Mouse (Mus musculus) embryonic facial prominence, embryonic 14.5 days (tissue): ENCODE results near the gene Nudt14. TPM values are rescaled to one million over a fixed set of nuclear protein-coding genes. Genes with fewer than 3 reads are reported as not detected.

Source experiments
- ATAC-seq: fragments of 200-750 bp; cut with Nextera tagmentation; 2 replicates; pipeline ENCODE4 v1.8.0; 2017; ENCODE audit warnings: low read depth, moderate number of reproducible peaks, moderate TSS enrichment
- DNase-seq: peaks from one replicate; pipeline ENCODE4 v3.0.0-alpha.2; 2015; ENCODE audit warnings: low spot score
- H3K27ac ChIP-seq: fragments of 300-500 bp; sonication (generic); replicated peaks from 2 replicates; pipeline ENCODE4 v1.5.1; 2014; ENCODE audit warnings: low read depth, mild to moderate bottlenecking, low read length, moderate library complexity
- H3K27me3 ChIP-seq: fragments of 300-500 bp; sonication (generic); replicated peaks from 2 replicates; pipeline ENCODE4 v1.6.1; 2014; ENCODE audit warnings: low read length; ENCODE audit not compliant: control insufficient read depth, insufficient read depth
- H3K36me3 ChIP-seq: fragments of 300-500 bp; sonication (generic); 2 replicates; pipeline ENCODE4 v1.6.1; 2014; ENCODE audit warnings: low read length, mixed read lengths; ENCODE audit not compliant: control insufficient read depth, insufficient read depth
- H3K4me1 ChIP-seq: fragments of 300-500 bp; sonication (generic); 2 replicates; pipeline ENCODE4 v1.6.1; 2014; ENCODE audit warnings: antibody characterized with exemption, low read length; ENCODE audit not compliant: control insufficient read depth, insufficient read depth
- H3K4me2 ChIP-seq: fragments of 300-500 bp; sonication (generic); 2 replicates; pipeline ENCODE4 v1.6.1; 2014; ENCODE audit warnings: low read depth, mild to moderate bottlenecking, low read length, moderate library complexity, mixed read lengths
- H3K4me3 ChIP-seq: fragments of 300-500 bp; sonication (generic); 2 replicates; pipeline ENCODE4 v1.5.1; 2014; ENCODE audit warnings: low read depth, mild to moderate bottlenecking, low read length
- H3K9ac ChIP-seq: fragments of 300-500 bp; sonication (generic); 2 replicates; pipeline ENCODE4 v1.6.1; 2014; ENCODE audit warnings: low read depth, mild to moderate bottlenecking, low read length, moderate library complexity, mixed read lengths
- H3K9me3 ChIP-seq: fragments of 300-500 bp; sonication (generic); 2 replicates; pipeline ENCODE4 v1.6.1; 2016; ENCODE audit warnings: low read length; ENCODE audit not compliant: control insufficient read depth
- WGBS: fragments of 180-500 bp; shearing (Covaris S2); extraction: QIAGEN DNeasy Blood & Tissue Kit; methylation state at CpG from one replicate; pipeline ENCODE4 v1.1.7; 2014; 5-methylcytosine and 5-hydroxymethylcytosine counted together
- polyA plus RNA-seq: library from polyadenylated mRNA; unstranded; fragments of >200 nt; fragmentation: Nextera tagmentation; extraction: Ambion mirVana; gene quantifications from 2 replicates; pipeline ENCODE4 v1.2.1, GENCODE M21; 2014

The Nudt14 gene
- polyA plus RNA-seq, 1 experiment from 2014 or later: 87.4 TPM

DNA sequence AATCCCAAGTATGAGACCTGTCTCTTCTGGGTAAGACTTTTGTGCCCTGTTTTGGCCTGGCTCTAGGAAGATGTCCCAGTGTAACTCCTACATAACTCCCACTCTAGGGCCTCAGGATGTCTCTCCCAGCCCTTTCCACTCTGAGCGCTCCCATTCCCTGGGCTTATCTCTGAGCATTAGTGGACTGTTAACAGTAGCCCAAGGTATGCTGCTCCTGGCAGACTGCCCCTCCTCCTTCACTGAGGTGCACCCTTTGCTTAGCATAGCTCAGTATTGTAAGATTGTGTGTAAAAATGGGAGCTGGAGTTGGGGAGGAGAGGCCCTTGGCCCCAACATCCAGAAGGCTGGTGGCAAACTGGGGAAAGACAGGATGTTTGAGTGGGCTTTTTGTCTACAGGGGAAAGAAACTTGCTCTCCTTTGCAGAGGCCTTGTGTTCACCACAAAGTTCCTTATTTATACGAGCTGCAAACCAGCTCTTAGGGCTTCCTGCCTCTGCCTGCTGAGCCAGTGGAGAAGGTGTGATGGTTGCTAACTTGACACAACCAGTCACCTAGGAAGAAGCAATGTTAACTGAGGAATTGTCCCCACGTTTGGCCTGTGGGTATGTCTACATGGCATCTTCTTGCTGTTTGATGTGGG lies 11.1 kb upstream of the Nudt14 start:
- Histone ChIP-seq H3K9me3 (no peaks in the 10 kb centered on the region), H3K4me2 (no peak overlapping the region), H3K27me3 (no peaks in the 10 kb centered on the region), H3K27ac (no peak overlapping the region), H3K4me1 (peaks cover 7% of the 10 kb centered on the region; the same call in 1 of the 2 replicates), H3K36me3 (peaks cover 9% of the 10 kb centered on the region; the same call in 1 of the 2 replicates), H3K9ac (no peak overlapping the region), H3K4me3 (no peak overlapping the region)
- DNase-seq (no peak), ATAC-seq (no peak)
- 77% methylated on average over 3 of the region's 3 CpGs for WGBS

DNA sequence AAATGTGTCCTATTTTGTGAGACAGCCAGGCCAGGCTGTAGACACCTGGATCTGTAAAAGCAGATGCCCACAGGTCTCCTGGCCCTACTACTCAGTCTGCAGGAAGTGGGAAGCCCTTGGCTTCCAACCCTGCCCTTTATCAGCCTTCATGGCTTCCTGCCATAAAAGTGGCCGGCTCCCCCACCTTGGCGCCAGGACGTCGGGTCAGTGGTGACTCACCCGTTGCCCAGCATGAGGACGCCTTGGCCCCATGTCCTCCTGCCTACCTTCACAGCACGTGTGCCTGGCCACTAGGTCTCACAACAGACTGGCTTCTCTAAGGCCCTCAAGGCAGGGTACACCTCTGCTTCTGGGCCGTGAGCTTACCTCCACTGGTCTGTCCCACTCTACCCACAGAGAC lies 10.5 kb upstream of the Nudt14 start:
- Histone ChIP-seq H3K36me3 (peaks cover 4% of the 10 kb centered on the region; the same call in 1 of the 2 replicates), H3K9ac (no peak overlapping the region), H3K27me3 (no peaks in the 10 kb centered on the region), H3K4me1 (peaks cover 7% of the 10 kb centered on the region; the same call in 1 of the 2 replicates), H3K9me3 (no peaks in the 10 kb centered on the region), H3K4me3 (no peak overlapping the region), H3K4me2 (no peak overlapping the region), H3K27ac (no peak overlapping the region)
- DNase-seq (no peak), ATAC-seq (no peak)
- 78% methylated on average over 8 of the region's 8 CpGs for WGBS

DNA sequence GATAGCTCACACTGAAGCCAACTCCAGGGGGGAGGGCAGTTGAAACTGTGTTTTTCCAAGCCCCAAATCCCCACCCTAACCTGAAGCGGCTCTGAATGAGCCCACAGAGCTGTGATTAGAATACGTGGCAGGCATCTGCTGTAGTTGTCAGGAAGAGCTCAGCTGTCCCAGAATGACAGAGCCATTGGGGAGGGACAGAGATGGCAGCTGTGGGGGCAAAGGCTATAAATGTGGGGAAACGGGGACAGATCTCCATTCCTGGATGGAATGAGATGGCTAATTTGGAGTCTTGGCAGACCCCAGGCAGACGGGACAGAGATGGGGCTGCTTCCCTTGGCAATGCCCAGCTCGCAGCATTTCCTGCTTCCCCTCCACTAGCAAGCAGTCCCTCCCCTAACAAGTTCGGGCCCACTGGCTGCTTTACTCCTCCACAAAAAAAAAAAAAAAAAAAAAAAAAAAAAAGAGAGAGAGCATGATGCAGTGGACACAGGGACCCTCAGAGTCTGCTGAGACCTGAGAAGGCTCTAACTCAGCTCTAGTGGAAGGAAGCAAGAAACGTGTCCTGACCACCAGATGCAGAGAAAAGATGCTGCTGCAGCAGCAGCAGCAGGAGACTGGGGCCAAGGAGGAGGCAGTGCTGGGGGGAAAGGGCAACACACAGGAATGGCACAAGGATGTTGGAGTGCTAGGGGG lies 9.4 kb upstream of the Nudt14 start:
- Histone ChIP-seq H3K36me3 (no peaks in the 10 kb centered on the region), H3K27me3 (no peaks in the 10 kb centered on the region), H3K27ac (peak overlapping the region; percentile 3; the same call in 1 of the 2 replicates), H3K4me3 (no peak overlapping the region), H3K9me3 (no peaks in the 10 kb centered on the region), H3K4me2 (peak overlapping the region; percentile 97), H3K4me1 (peaks cover 7% of the 10 kb centered on the region; the same call in 1 of the 2 replicates), H3K9ac (peak overlapping the region; percentile 80; the same call in 1 of the 2 replicates)
- 18% methylated on average over 7 of the region's 7 CpGs for WGBS
- DNase-seq (peak; percentile 26), ATAC-seq (no peak)

DNA sequence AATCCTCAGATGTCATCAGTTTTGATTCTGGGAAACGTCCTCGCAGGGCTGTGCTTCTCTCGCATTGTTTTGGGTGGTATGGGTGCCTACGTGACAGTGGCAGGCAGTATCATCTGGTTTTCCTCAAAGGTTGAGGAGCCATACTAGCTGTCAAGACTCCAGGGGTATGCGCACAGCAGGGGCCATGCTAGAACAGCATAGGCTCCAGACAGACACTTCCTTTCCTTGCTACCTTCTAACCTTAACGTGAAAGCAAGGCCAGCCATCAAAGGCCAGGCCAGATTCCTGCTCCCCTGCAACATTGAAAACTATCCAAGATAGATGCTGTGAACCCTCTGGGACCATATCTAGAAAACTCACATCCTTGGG lies 8.8 kb upstream of the Nudt14 start:
- Histone ChIP-seq H3K9me3 (no peaks in the 10 kb centered on the region), H3K27ac (peak overlapping the region; percentile 3; the same call in 1 of the 2 replicates), H3K4me2 (peak overlapping the region; percentile 97), H3K27me3 (no peaks in the 10 kb centered on the region), H3K9ac (peak overlapping the region; percentile 80), H3K4me1 (peaks cover 7% of the 10 kb centered on the region; the same call in 1 of the 2 replicates), H3K36me3 (no peaks in the 10 kb centered on the region), H3K4me3 (peak overlapping the region; percentile 65)
- DNase-seq (no peak), ATAC-seq (peak; percentile 5; the same call in 1 of the 2 replicates)
- WGBS: 6% methylated on average over 6 of the region's 6 CpGs

DNA sequence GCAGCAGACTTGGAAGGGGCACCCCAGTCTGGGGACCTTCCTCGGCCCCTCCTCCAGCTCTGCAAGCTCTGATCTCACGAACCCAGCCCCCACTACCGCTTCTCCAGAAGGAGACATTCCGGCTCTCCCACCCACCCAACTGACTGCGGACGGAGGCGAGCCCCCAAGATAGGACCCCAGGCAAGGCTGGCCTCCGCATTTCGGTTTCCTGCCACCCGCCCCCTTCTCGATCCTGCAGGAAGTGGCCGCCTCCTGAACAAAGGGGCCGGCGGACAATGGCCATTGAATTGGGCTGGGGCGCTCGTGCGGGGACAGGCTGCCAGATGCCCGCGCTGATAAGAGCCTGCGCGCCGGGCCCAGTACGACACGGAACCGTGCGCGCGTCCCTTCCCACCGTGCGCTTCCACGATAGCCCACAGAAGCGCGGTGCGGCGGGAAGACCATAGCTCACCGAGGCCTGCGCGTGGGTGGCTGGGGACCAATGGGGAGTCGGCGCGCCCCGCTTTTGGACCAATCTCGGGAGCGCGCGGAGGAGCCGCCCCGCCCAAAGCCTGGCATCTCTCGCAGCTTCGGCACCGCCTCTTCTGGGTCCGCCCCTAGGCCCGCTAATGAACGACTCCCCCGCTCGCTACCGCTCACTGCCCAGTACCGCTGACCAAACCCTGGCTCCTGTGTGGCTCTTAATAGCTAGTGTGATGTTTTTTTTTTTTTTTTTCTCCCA lies 8.3 kb upstream of the Nudt14 start:
- DNase-seq (peak; percentile 96), ATAC-seq (peak; percentile 88)
- peak overlapping the region; percentile 65 for H3K4me3 ChIP-seq
- no peaks in the 10 kb centered on the region for H3K9me3 ChIP-seq
- peak overlapping the region; percentile 97 for H3K4me2 ChIP-seq
- 0% methylated on average over 34 of the region's 58 CpGs for WGBS
- no peaks in the 10 kb centered on the region for H3K36me3 ChIP-seq
- H3K27ac ChIP-seq: peak overlapping the region; percentile 76
- H3K9ac ChIP-seq: peak overlapping the region; percentile 80
- H3K4me1 ChIP-seq: peaks cover 7% of the 10 kb centered on the region; the same call in 1 of the 2 replicates
- no peaks in the 10 kb centered on the region for H3K27me3 ChIP-seq

DNA sequence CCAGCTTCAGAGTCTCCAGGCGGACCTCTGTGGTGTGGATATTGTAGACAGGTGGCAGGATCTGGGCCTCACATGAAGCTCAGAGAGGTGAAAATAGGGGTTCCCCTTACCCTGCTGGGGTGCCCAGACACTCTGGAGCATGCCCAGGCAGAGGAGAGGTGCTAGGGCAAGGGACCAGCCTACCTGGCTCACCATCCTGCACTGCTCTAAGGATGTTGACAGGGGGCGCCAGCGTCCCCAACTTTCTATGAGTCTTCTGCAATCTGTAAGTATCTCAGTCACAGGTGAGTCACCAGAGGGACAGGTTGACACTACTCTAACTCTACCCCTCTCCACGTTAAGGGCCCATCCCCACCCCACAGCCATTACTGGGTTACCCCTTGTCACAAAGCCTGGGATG lies 5.4 kb upstream of the Nudt14 start:
- Histone ChIP-seq H3K9me3 (no peaks in the 10 kb centered on the region), H3K9ac (no peak overlapping the region), H3K27ac (no peak overlapping the region; the same call in 1 of the 2 replicates), H3K4me1 (peaks cover 7% of the 10 kb centered on the region; the same call in 1 of the 2 replicates), H3K4me3 (no peak overlapping the region), H3K4me2 (no peak overlapping the region), H3K27me3 (no peaks in the 10 kb centered on the region), H3K36me3 (no peaks in the 10 kb centered on the region)
- DNase-seq: no peak
- ATAC-seq: no peak
- WGBS: 28% methylated on average over 4 of the region's 4 CpGs

DNA sequence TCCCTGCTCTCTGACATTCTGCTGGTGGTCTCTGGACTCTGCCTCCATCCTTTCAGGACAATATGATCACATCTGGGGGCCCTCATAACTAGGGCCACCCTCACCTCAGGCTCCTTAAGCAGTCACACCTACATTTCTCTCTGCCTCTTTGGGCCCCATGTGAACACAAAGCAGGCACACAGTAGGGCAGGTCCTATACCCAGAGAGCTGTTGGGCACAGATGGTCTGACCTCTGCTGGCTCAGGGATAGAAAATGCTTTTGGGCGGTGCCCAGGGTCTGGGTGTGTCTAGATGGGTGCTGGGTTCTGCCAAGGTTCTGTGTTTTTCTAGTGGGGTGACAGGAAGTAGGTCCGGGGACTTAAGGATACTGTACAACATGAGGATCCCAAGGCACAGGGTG lies 1.7 kb upstream of the Nudt14 start:
- ATAC-seq: no peak
- H3K36me3 ChIP-seq: no peaks in the 10 kb centered on the region
- DNase-seq: no peak
- H3K4me1 ChIP-seq: peaks cover 14% of the 10 kb centered on the region
- H3K4me2 ChIP-seq: no peak overlapping the region
- WGBS: 90% methylated on average over 2 of the region's 2 CpGs
- H3K27ac ChIP-seq: no peak overlapping the region
- H3K4me3 ChIP-seq: no peak overlapping the region
- H3K27me3 ChIP-seq: no peaks in the 10 kb centered on the region
- no peaks in the 10 kb centered on the region for H3K9me3 ChIP-seq
- no peak overlapping the region for H3K9ac ChIP-seq

DNA sequence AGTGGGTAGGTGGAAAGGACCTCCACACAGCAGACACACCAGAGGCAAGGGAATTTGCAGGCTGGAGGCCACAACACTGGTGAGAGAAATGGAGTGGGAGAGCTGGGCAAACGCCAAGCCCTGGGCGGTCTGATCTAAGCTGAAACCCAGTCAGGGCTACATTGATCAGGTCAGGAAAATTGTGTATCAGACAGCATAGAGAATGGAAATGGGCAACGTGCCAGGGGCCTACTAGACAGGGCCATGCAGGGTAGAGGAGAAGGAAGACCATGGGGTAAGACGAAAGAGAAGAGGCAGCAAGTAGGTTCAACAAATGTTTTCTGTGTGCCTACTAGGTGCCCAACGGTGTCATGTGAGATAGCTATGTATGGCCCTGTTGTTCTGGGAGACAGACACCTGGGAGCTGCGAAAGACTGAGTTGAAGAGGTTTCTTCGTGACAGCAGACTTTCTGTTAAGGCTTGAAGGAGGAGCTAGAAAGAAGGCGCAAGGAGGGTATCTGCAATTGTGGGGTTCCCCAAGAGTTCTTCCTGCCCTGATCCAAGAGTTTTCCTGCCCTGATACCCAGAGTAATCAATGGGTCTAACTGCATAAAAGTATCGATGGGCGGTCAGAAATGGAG lies 658 bp downstream of the Nudt14 start:
- peak overlapping the region; percentile 63; the same call in 1 of the 2 replicates for H3K27ac ChIP-seq
- H3K4me3 ChIP-seq: peak overlapping the region; percentile 66
- H3K9ac ChIP-seq: peak overlapping the region; percentile 78
- ATAC-seq (no peak), DNase-seq (no peak)
- no peaks in the 10 kb centered on the region for H3K27me3 ChIP-seq
- H3K4me1 ChIP-seq: peaks cover 19% of the 10 kb centered on the region
- peak overlapping the region; percentile 77 for H3K4me2 ChIP-seq
- WGBS: 41% methylated on average over 10 of the region's 10 CpGs
- no peaks in the 10 kb centered on the region for H3K36me3 ChIP-seq
- no peaks in the 10 kb centered on the region for H3K9me3 ChIP-seq
